Mouse (Mus musculus) kidney, adult 2 months (tissue): ENCODE measurements at regions not wholly inside any gene's neighbourhood (a gene's known extent, or its start where the extent isn't known, plus 50 kb on each side); places are given as distances from the start of the nearest gene placed in this dataset.

Experiments used
- CTCF ChIP-seq: fragments of 200-500 bp; conservative IDR thresholded peaks from 2 replicates; pipeline ENCODE4 v1.5.1; 2011; ENCODE audit warnings: low read depth, mild to moderate bottlenecking, control low read depth, low read length, moderate library complexity, mixed read lengths; ENCODE audit not compliant: insufficient read depth, insufficient read length
- POLR2A ChIP-seq: fragments of 200-500 bp; IDR thresholded peaks from one replicate; pipeline ENCODE4 v1.6.1; 2011; ENCODE audit warnings: low read depth, low read length, control low read depth

DNA sequence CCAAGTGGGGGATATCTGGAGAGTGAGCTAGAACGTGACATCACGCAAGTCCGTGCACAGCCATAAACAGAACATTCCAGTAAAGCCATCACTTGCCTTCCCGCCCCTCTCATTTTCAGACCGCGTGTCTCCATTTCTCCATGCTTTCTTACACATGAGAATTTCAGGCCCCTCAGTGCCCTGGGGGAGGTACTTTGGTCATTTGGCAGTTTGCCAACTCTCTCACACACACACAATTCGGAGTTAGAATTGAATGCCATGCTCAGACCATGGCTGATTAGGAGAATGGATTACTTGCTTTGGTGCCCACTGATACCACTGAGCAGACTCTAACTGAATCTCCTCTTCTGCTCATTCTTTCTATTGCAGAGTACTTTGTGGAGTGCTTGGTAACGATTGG is 400.7 kb upstream of the Id4 start:
- TF ChIP-seq CTCF (no peak), POLR2A (no peak)
